Mouse (Mus musculus) neural tube, embryonic 12.5 days (tissue): ENCODE measurements around the gene Tnfsf8. TPM values are rescaled to one million over a fixed set of nuclear protein-coding genes. Genes with fewer than 3 reads are reported as not detected.

Experiments used
- ATAC-seq: fragments of 200-750 bp; cut with Nextera tagmentation; 2 replicates; pipeline ENCODE4 v1.8.0; 2017; ENCODE audit warnings: low read depth, mild to moderate bottlenecking, moderate TSS enrichment, moderate library complexity; ENCODE audit not compliant: low FRiP score
- H3K27ac ChIP-seq: fragments of 300-500 bp; sonication (generic); 2 replicates; pipeline ENCODE4 v1.5.1; 2016
- H3K27me3 ChIP-seq: fragments of 300-500 bp; sonication (generic); replicated peaks from 2 replicates; pipeline ENCODE4 v1.6.1; 2016; ENCODE audit warnings: mild to moderate bottlenecking
- H3K36me3 ChIP-seq: fragments of 300-500 bp; sonication (generic); 2 replicates; pipeline ENCODE4 v1.6.1; 2016; ENCODE audit warnings: mild to moderate bottlenecking
- H3K4me1 ChIP-seq: fragments of 300-500 bp; sonication (generic); 2 replicates; pipeline ENCODE4 v1.6.1; 2016
- H3K4me2 ChIP-seq: fragments of 300-500 bp; sonication (generic); replicated peaks from 2 replicates; pipeline ENCODE4 v1.6.1; 2016; ENCODE audit warnings: mild to moderate bottlenecking
- H3K4me3 ChIP-seq: fragments of 300-500 bp; sonication (generic); 2 replicates; pipeline ENCODE4 v1.5.1; 2016
- H3K9ac ChIP-seq: fragments of 300-500 bp; sonication (generic); 2 replicates; pipeline ENCODE4 v1.6.1; 2016; ENCODE audit warnings: mild to moderate bottlenecking
- H3K9me3 ChIP-seq: fragments of 300-500 bp; sonication (generic); 2 replicates; pipeline ENCODE4 v1.6.1; 2016; ENCODE audit warnings: mild to moderate bottlenecking
- WGBS: fragments of 180-500 bp; shearing (Covaris S2); methylation state at CpG from one replicate; pipeline ENCODE4 v1.1.7; 2016; 5-methylcytosine and 5-hydroxymethylcytosine counted together
- polyA plus RNA-seq: library from polyadenylated mRNA; unstranded; fragments of >200 nt; fragmentation: Nextera tagmentation; extraction: Ambion mirVana; gene quantifications from 2 replicates; pipeline ENCODE4 v1.2.1, GENCODE M21; 2016

The Tnfsf8 gene
- polyA plus RNA-seq, 1 experiment from 2014 or later: not detected

- H3K36me3 ChIP-seq: no peaks in the 10 kb centered on the region
- no peak overlapping the region for H3K27ac ChIP-seq
- H3K27me3 ChIP-seq: no peaks in the 10 kb centered on the region
- no peaks in the 10 kb centered on the region for H3K4me1 ChIP-seq
- WGBS: 81% methylated on average over 5 of the region's 5 CpGs
- H3K4me3 ChIP-seq: no peak overlapping the region
- ATAC-seq: no peak
- no peak overlapping the region for H3K9ac ChIP-seq
- no peaks in the 10 kb centered on the region for H3K9me3 ChIP-seq
- no peak overlapping the region for H3K4me2 ChIP-seq
Observed at GRCm38 (mm10) chr4:63860236-63860635, 911 bp downstream of the Tnfsf8 start.

- no peak overlapping the region for H3K4me3 ChIP-seq
- no peaks in the 10 kb centered on the region for H3K36me3 ChIP-seq
- H3K4me1 ChIP-seq: no peaks in the 10 kb centered on the region
- H3K9me3 ChIP-seq: no peaks in the 10 kb centered on the region
- 90% methylated on average over 4 of the region's 4 CpGs for WGBS
- H3K4me2 ChIP-seq: no peak overlapping the region
- H3K27me3 ChIP-seq: no peaks in the 10 kb centered on the region
- no peak overlapping the region for H3K27ac ChIP-seq
- no peak for ATAC-seq
- H3K9ac ChIP-seq: no peak overlapping the region
Observed at GRCm38 (mm10) chr4:63859785-63860203, 1.4 kb downstream of the Tnfsf8 start.

- H3K36me3 ChIP-seq: no peaks in the 10 kb centered on the region
- H3K27ac ChIP-seq: no peak overlapping the region
- H3K9me3 ChIP-seq: no peaks in the 10 kb centered on the region
- H3K9ac ChIP-seq: no peak overlapping the region
- WGBS: 77% methylated on average over 7 of the region's 7 CpGs
- no peaks in the 10 kb centered on the region for H3K4me1 ChIP-seq
- no peak overlapping the region for H3K4me2 ChIP-seq
- H3K4me3 ChIP-seq: no peak overlapping the region
- no peaks in the 10 kb centered on the region for H3K27me3 ChIP-seq
- ATAC-seq: no peak
Observed at GRCm38 (mm10) chr4:63858646-63859224, 2.4 kb downstream of the Tnfsf8 start.

DNA sequence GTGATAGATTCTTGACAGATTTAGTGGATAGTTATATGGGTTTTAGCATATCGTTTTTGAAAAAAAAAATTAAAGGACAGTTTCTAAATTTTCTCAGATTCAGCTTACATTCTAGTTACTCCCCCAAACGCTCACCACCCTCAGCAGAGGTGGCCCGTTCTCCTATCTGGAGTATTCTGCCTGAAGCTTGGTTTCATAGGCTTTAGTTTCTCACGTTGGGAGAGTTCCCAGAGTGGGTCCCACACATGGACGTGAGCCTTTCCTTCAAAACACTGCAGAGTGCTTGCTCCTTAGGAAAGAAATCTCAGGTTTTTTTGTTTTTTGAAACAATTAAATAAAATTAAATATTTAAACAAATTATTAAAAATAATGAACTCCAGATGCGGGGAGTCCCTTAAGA, 4.4 kb downstream of the Tnfsf8 start:
- Histone ChIP-seq H3K27ac (no peak overlapping the region), H3K9me3 (no peaks in the 10 kb centered on the region), H3K4me2 (no peak overlapping the region), H3K36me3 (no peaks in the 10 kb centered on the region), H3K27me3 (no peaks in the 10 kb centered on the region), H3K4me3 (no peak overlapping the region), H3K4me1 (no peaks in the 10 kb centered on the region), H3K9ac (no peak overlapping the region)
- 89% methylated on average over 6 of the region's 6 CpGs for WGBS
- ATAC-seq: no peak

DNA sequence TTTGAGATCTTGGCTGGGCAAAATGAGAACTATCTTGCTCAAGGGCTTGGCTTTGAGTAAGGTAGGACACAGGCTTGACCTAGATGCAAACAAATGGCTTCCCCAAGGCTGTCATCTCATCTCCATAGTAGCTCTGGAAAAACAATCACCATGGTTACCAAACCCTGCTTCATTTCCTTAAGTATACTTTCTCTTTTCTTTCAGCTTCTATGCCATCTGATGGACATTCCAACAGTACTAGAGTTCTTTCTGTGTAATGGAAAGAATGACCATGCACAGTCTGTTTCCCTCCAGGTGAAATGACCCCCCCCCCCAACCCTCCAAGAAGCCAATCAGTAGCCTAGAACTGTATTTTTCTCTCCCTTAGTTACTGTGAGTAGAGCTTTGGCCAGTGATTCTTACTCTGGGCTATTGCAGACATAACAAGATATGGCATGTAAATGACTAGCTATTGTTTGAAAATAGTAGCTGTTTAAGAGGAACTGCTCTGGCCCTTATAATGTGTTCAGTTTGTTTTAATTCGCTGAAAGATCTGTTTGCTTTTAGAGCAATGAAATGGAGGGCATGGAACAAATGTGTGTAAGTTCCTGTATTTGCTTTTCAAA, 7.3 kb downstream of the Tnfsf8 start:
- ATAC-seq: no peak
- H3K27ac ChIP-seq: no peak overlapping the region
- no peaks in the 10 kb centered on the region for H3K36me3 ChIP-seq
- WGBS: 86% methylated on average over 1 of the region's 1 CpGs
- no peaks in the 10 kb centered on the region for H3K27me3 ChIP-seq
- H3K4me2 ChIP-seq: no peak overlapping the region
- H3K9ac ChIP-seq: no peak overlapping the region
- H3K4me3 ChIP-seq: no peak overlapping the region
- H3K9me3 ChIP-seq: no peaks in the 10 kb centered on the region
- H3K4me1 ChIP-seq: no peaks in the 10 kb centered on the region

DNA sequence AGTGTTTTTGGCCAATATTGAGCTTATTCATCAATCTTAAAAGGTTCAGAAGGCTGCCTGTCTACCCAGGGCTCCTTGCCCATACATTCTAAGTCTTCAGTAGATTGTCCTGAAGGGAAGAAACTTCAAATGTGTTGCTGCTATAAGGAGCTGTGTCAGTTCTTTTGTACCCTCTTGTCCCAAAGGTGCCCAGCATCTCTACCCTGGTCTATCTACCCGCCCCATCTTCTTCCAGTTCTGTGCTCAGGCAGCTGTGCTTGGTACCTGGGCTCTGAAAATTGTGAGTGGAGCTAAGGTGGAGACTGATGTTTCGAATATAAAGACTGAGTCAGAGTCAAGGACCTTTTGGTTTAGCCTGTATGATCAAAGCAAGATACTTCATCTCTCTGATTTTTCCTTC, 11.1 kb downstream of the Tnfsf8 start:
- Histone ChIP-seq H3K4me3 (no peak overlapping the region), H3K9ac (no peak overlapping the region), H3K27ac (no peak overlapping the region), H3K4me2 (no peak overlapping the region), H3K4me1 (no peaks in the 10 kb centered on the region), H3K9me3 (no peaks in the 10 kb centered on the region), H3K27me3 (no peaks in the 10 kb centered on the region), H3K36me3 (no peaks in the 10 kb centered on the region)
- ATAC-seq: no peak
- WGBS: 83% methylated on average over 2 of the region's 2 CpGs

GRCm38 (mm10) chr4:63846881-63847597, 14.1 kb downstream of the Tnfsf8 start:
- H3K9ac ChIP-seq: no peak overlapping the region
- no peak for ATAC-seq
- no peaks in the 10 kb centered on the region for H3K9me3 ChIP-seq
- no peak overlapping the region for H3K4me3 ChIP-seq
- WGBS: 74% methylated on average over 3 of the region's 3 CpGs
- H3K27me3 ChIP-seq: no peaks in the 10 kb centered on the region
- H3K27ac ChIP-seq: no peak overlapping the region
- H3K4me1 ChIP-seq: no peaks in the 10 kb centered on the region
- H3K36me3 ChIP-seq: no peaks in the 10 kb centered on the region
- H3K4me2 ChIP-seq: no peak overlapping the region

DNA sequence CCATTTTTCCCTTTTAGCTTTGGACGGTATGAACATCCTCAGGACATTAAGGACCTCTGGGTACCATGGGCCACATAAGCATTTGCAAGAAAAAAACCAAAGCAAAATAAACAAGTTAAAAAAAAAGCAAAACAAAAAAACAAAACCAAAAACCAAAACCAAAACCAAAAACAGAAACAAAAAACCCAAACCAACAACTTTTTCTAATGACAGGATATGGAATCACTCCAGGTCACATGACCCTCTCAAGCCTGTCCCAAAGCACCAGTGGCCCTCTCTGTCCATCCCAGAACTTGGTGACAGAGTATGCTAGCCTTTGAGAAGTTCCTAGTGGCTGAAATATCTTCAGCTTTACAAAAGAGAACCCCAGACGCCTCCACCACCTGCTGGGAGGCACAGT, 15.4 kb downstream of the Tnfsf8 start:
- no peaks in the 10 kb centered on the region for H3K4me1 ChIP-seq
- ATAC-seq: no peak
- WGBS: 68% methylated on average over 2 of the region's 2 CpGs
- no peaks in the 10 kb centered on the region for H3K27me3 ChIP-seq
- H3K9me3 ChIP-seq: no peaks in the 10 kb centered on the region
- H3K27ac ChIP-seq: no peak overlapping the region
- no peaks in the 10 kb centered on the region for H3K36me3 ChIP-seq
- no peak overlapping the region for H3K4me2 ChIP-seq
- H3K9ac ChIP-seq: no peak overlapping the region
- no peak overlapping the region for H3K4me3 ChIP-seq

GRCm38 (mm10) chr4:63843924-63844323, 17.2 kb downstream of the Tnfsf8 start:
- no peaks in the 10 kb centered on the region for H3K4me1 ChIP-seq
- H3K4me3 ChIP-seq: no peak overlapping the region
- no peaks in the 10 kb centered on the region for H3K27me3 ChIP-seq
- no peak overlapping the region for H3K27ac ChIP-seq
- no peaks in the 10 kb centered on the region for H3K9me3 ChIP-seq
- no peaks in the 10 kb centered on the region for H3K36me3 ChIP-seq
- no peak overlapping the region for H3K9ac ChIP-seq
- ATAC-seq: no peak
- H3K4me2 ChIP-seq: no peak overlapping the region
- 32% methylated on average over 6 of the region's 6 CpGs for WGBS

DNA sequence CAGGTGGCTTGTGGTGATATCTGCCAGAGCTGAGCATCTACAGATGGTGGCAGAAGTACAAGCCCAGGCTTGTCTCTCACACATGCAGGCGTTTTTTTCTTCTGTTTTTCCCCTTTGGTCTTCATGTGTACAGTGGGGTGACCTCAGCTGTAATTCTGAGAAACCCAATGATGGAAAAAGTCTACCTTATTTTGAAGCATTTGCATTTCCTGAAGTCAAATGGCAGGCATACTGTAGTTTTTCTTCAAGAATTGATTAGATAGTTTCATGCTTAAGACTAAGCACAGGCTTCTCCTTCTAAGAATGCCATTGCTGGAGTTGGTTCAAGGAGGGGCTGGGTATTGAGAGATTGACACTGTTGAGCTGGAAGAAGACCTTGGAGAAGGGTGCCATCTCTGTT, 18.9 kb downstream of the Tnfsf8 start:
- ATAC-seq: no peak
- H3K4me1 ChIP-seq: no peaks in the 10 kb centered on the region
- H3K4me2 ChIP-seq: no peak overlapping the region
- H3K27me3 ChIP-seq: no peaks in the 10 kb centered on the region
- no peak overlapping the region for H3K4me3 ChIP-seq
- H3K36me3 ChIP-seq: no peaks in the 10 kb centered on the region
- H3K9me3 ChIP-seq: no peaks in the 10 kb centered on the region
- H3K9ac ChIP-seq: no peak overlapping the region
- WGBS: 57% methylated on average over 1 of the region's 1 CpGs
- H3K27ac ChIP-seq: no peak overlapping the region

DNA sequence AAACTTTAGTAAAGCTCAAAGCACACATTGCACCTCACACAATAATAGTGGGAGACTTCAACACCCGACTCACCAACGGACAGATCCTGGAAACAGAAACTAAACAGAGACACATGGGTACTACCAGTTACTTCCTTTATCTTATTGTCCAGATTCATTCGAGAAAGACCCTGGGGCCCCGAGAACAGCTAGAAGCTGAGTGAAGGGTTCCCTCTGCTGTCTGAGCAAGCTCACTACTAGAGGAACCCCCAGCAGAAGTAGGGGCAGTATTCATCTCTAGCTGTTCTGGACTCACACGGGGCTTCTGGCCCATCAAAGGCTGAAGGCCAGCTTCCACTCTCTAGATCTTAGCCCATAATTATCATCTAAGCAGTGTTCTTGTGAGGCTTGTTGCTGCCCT, 20.7 kb downstream of the Tnfsf8 start:
- H3K4me2 ChIP-seq: no peak overlapping the region
- no peak overlapping the region for H3K9ac ChIP-seq
- H3K4me3 ChIP-seq: no peak overlapping the region
- no peaks in the 10 kb centered on the region for H3K36me3 ChIP-seq
- 63% methylated on average over 5 of the region's 5 CpGs for WGBS
- no peak for ATAC-seq
- no peaks in the 10 kb centered on the region for H3K4me1 ChIP-seq
- H3K27ac ChIP-seq: no peak overlapping the region
- no peaks in the 10 kb centered on the region for H3K9me3 ChIP-seq
- H3K27me3 ChIP-seq: no peaks in the 10 kb centered on the region

GRCm38 (mm10) chr4:63823136-63823535, 38.0 kb downstream of the Tnfsf8 start:
- Histone ChIP-seq H3K4me1 (no peaks in the 10 kb centered on the region), H3K4me3 (no peak overlapping the region), H3K27ac (no peak overlapping the region), H3K36me3 (no peaks in the 10 kb centered on the region), H3K27me3 (no peaks in the 10 kb centered on the region), H3K9ac (no peak overlapping the region), H3K9me3 (no peaks in the 10 kb centered on the region), H3K4me2 (no peak overlapping the region)
- no peak for ATAC-seq
- 86% methylated on average over 4 of the region's 4 CpGs for WGBS

GRCm38 (mm10) chr4:63817505-63817904, 43.6 kb downstream of the Tnfsf8 start:
- no peak overlapping the region for H3K27ac ChIP-seq
- H3K4me1 ChIP-seq: no peaks in the 10 kb centered on the region
- H3K4me2 ChIP-seq: no peak overlapping the region
- H3K27me3 ChIP-seq: no peaks in the 10 kb centered on the region
- no peaks in the 10 kb centered on the region for H3K36me3 ChIP-seq
- no peak overlapping the region for H3K4me3 ChIP-seq
- H3K9ac ChIP-seq: no peak overlapping the region
- no peaks in the 10 kb centered on the region for H3K9me3 ChIP-seq
- no peak for ATAC-seq
